Mouse (Mus musculus): ENCODE results near the gene Clgn. TPM values are rescaled to one million over a fixed set of nuclear protein-coding genes. Genes with fewer than 3 reads are reported as not detected.

The Clgn gene
- polyA plus RNA-seq, 1 experiment from 2014 or later: 0.33 TPM

- Histone ChIP-seq H3K27ac (ENCODE audit: low read length) (no peak overlapping the region), H3K4me2 (replicated peaks; ENCODE audit: low read depth, low read length) (no peak overlapping the region), H3K4me1 (ENCODE audit: control insufficient read depth, insufficient read depth, low read length) (no peaks in the 10 kb centered on the region), H3K36me3 (ENCODE audit: control insufficient read depth, insufficient read depth, low read length) (no peaks in the 10 kb centered on the region), H3K9me3 (ENCODE audit: control insufficient read depth, low read depth, low read length) (no peaks in the 10 kb centered on the region), H3K27me3 (ENCODE audit: control insufficient read depth, insufficient read depth, low read length) (no peaks in the 10 kb centered on the region), H3K4me3 (ENCODE audit: low read depth, low read length) (no peak overlapping the region), H3K9ac (replicated peaks; ENCODE audit: low read depth, low read length) (no peak overlapping the region)
- ATAC-seq (ENCODE audit: insufficient number of reproducible peaks, insufficient read depth, low FRiP score, low read depth): no peak
- WGBS: 19% methylated on average over 3 of the region's 3 CpGs
These were observed 61.4 kb downstream of the Clgn start for GRCm38 (mm10) chr8:83451056-83451455.

- WGBS: 64% methylated on average over 6 of the region's 6 CpGs
- no peak overlapping the region for H3K27ac ChIP-seq (ENCODE audit: low read length)
- H3K9me3 ChIP-seq (ENCODE audit: control insufficient read depth, low read depth, low read length): no peaks in the 10 kb centered on the region
- H3K27me3 ChIP-seq (ENCODE audit: control insufficient read depth, insufficient read depth, low read length): no peaks in the 10 kb centered on the region
- no peaks in the 10 kb centered on the region for H3K4me1 ChIP-seq (ENCODE audit: control insufficient read depth, insufficient read depth, low read length)
- ATAC-seq (ENCODE audit: insufficient number of reproducible peaks, insufficient read depth, low FRiP score, low read depth): no peak
- H3K4me2 ChIP-seq (replicated peaks; ENCODE audit: low read depth, low read length): no peak overlapping the region
- H3K36me3 ChIP-seq (ENCODE audit: control insufficient read depth, insufficient read depth, low read length): no peaks in the 10 kb centered on the region
- no peak overlapping the region for H3K4me3 ChIP-seq (ENCODE audit: low read depth, low read length)
- H3K9ac ChIP-seq (replicated peaks; ENCODE audit: low read depth, low read length): no peak overlapping the region
These were observed 67.5 kb downstream of the Clgn start for GRCm38 (mm10) chr8:83457121-83457520.

GRCm38 (mm10) chr8:83458222-83458621 lies 68.6 kb downstream of the Clgn start, which contains the start of gene Scoc:
Scoc (minus strand) TSS chr8:83458391.
- no peaks in the 10 kb centered on the region for H3K27me3 ChIP-seq (ENCODE audit: control insufficient read depth, insufficient read depth, low read length)
- H3K27ac ChIP-seq (ENCODE audit: low read length): no peak within 1 kb of the TSS
- 67% methylated on average over 14 of the region's 14 CpGs for WGBS
- H3K4me2 ChIP-seq (replicated peaks; ENCODE audit: low read depth, low read length): no peak within 1 kb of the TSS
- H3K4me1 ChIP-seq (ENCODE audit: control insufficient read depth, insufficient read depth, low read length): no peaks in the 10 kb centered on the region
- no peak within 1 kb of the TSS for H3K9ac ChIP-seq (replicated peaks; ENCODE audit: low read depth, low read length)
- ATAC-seq (ENCODE audit: insufficient number of reproducible peaks, insufficient read depth, low FRiP score, low read depth): no peak
- no peaks in the 10 kb centered on the region for H3K36me3 ChIP-seq (ENCODE audit: control insufficient read depth, insufficient read depth, low read length)
- no peaks in the 10 kb centered on the region for H3K9me3 ChIP-seq (ENCODE audit: control insufficient read depth, low read depth, low read length)
- H3K4me3 ChIP-seq (ENCODE audit: low read depth, low read length): no peak within 1 kb of the TSS

- Histone ChIP-seq H3K4me1 (ENCODE audit: control insufficient read depth, insufficient read depth, low read length) (no peaks in the 10 kb centered on the region), H3K4me2 (replicated peaks; ENCODE audit: low read depth, low read length) (no peak overlapping the region), H3K27ac (ENCODE audit: low read length) (no peak overlapping the region), H3K36me3 (ENCODE audit: control insufficient read depth, insufficient read depth, low read length) (no peaks in the 10 kb centered on the region), H3K27me3 (ENCODE audit: control insufficient read depth, insufficient read depth, low read length) (no peaks in the 10 kb centered on the region), H3K9me3 (ENCODE audit: control insufficient read depth, low read depth, low read length) (no peaks in the 10 kb centered on the region), H3K4me3 (ENCODE audit: low read depth, low read length) (no peak overlapping the region), H3K9ac (replicated peaks; ENCODE audit: low read depth, low read length) (no peak overlapping the region)
- 70% methylated on average over 3 of the region's 3 CpGs for WGBS
- ATAC-seq (ENCODE audit: insufficient number of reproducible peaks, insufficient read depth, low FRiP score, low read depth): no peak
These were observed 69.9 kb downstream of the Clgn start for GRCm38 (mm10) chr8:83459606-83460005.

Other genes starting within 250 kb of the Clgn start
- 5.0 TPM in 2 replicates for gene Tbc1d9, start 224.5 kb upstream of the Clgn start, polyA plus RNA-seq (2014; fragmentation: Nextera tagmentation; extraction: Ambion mirVana)
- 5.6 and 5.7 TPM in 2 replicates for gene Gm10645, start 223.7 kb upstream of the Clgn start, polyA plus RNA-seq (2014; fragmentation: Nextera tagmentation; extraction: Ambion mirVana)
- 0.35 TPM in 1 of 2 replicates, not detected in the other for gene Ucp1, start 99.5 kb upstream of the Clgn start, polyA plus RNA-seq (2014; fragmentation: Nextera tagmentation; extraction: Ambion mirVana)
- 17.2 and 18.6 TPM in 2 replicates for gene Elmod2, start 57.4 kb upstream of the Clgn start, polyA plus RNA-seq (2014; fragmentation: Nextera tagmentation; extraction: Ambion mirVana)
- not detected in 2 replicates for gene Mgat4d, start 41.4 kb upstream of the Clgn start, polyA plus RNA-seq (2014; fragmentation: Nextera tagmentation; extraction: Ambion mirVana)
- 123 and 132 TPM in 2 replicates for gene Scoc, start 68.5 kb downstream of the Clgn start, polyA plus RNA-seq (2014; fragmentation: Nextera tagmentation; extraction: Ambion mirVana)
- gene Olfr370, start 145.9 kb downstream of the Clgn start, polyA plus RNA-seq (2014; fragmentation: Nextera tagmentation; extraction: Ambion mirVana): not detected in 2 replicates
- 325 and 345 TPM in 2 replicates for gene Ndufb7, start 176.8 kb downstream of the Clgn start, polyA plus RNA-seq (2014; fragmentation: Nextera tagmentation; extraction: Ambion mirVana)
- 629 and 635 TPM in 2 replicates for gene Tecr, start 218.1 kb downstream of the Clgn start, polyA plus RNA-seq (2014; fragmentation: Nextera tagmentation; extraction: Ambion mirVana)
- 59.5 and 59.6 TPM in 2 replicates for gene Dnajb1, start 218.3 kb downstream of the Clgn start, polyA plus RNA-seq (2014; fragmentation: Nextera tagmentation; extraction: Ambion mirVana)

Measured in stomach, embryonic 14.5 days (tissue).